ENCODE assay signal across 11 mouse cellular contexts in genomic region chr4:72524100-72524499, GRCm38 (mm10).
A peak's percentile ranks its signal among the peaks of the same experiment; 100 is the strongest.
DNase-seq lines count a peak whose midpoint lies in the region; ATAC-seq and TF ChIP-seq lines count a peak whose summit lies in the region.
"Had no signal": no experiment of that assay in that cellular context is flagged by ENCODE, and none has a peak within 500 bp of the region (broad histone marks: within the 10 kb centered on the region; RNA-seq: fewer than 3 reads in every experiment).

No protein-coding gene starts in this region.

- 7% methylated on average over 1 of the region's 1 CpGs for WGBS in forebrain, postnatal 0 days

- H3K9ac ChIP-seq in forebrain, postnatal 0 days: no peak overlapping the region
- H3K9ac ChIP-seq: heart, embryonic 15.5 days; neural tube, embryonic 13.5 days had no signal

- H3K9me3 ChIP-seq in forebrain, postnatal 0 days (ENCODE audit: low read length): no peaks in the 10 kb centered on the region
- H3K9me3 ChIP-seq: heart, embryonic 15.5 days; neural tube, embryonic 13.5 days had no signal

- no peaks in the 10 kb centered on the region for H3K27me3 ChIP-seq in forebrain, postnatal 0 days (ENCODE audit: insufficient read depth, low read length)
- H3K27me3 ChIP-seq: heart, embryonic 15.5 days; neural tube, embryonic 13.5 days had no signal

- no peak for TF ChIP-seq CTCF in forebrain, postnatal 0 days (IDR thresholded peaks at IDR 0.05; ENCODE audit: low read depth)

- no peak overlapping the region for H3K4me3 ChIP-seq in forebrain, postnatal 0 days (ENCODE audit: low read depth, low read length)
- H3K4me3 ChIP-seq: heart, embryonic 15.5 days; neural tube, embryonic 13.5 days had no signal

- no peaks in the 10 kb centered on the region for H3K36me3 ChIP-seq in forebrain, postnatal 0 days (ENCODE audit: insufficient read depth)
- H3K36me3 ChIP-seq: heart, embryonic 15.5 days; neural tube, embryonic 13.5 days had no signal

- H3K27ac ChIP-seq in forebrain, postnatal 0 days (ENCODE audit: low read depth, low read length): no peak overlapping the region
- H3K27ac ChIP-seq: heart, embryonic 15.5 days; neural tube, embryonic 13.5 days had no signal

- no peak overlapping the region for H3K4me2 ChIP-seq in forebrain, postnatal 0 days (ENCODE audit: low read depth)
- H3K4me2 ChIP-seq: heart, embryonic 15.5 days; neural tube, embryonic 13.5 days had no signal

- peak; percentile 25 for DNase-seq in adrenal gland, postnatal 10 days
- DNase-seq in adrenal gland, postnatal 4 days (ENCODE audit: low spot score in 2 of 2): no peak
- peak; percentile 88 for DNase-seq in brain, adult 2 months (ENCODE audit: low read depth, low spot score)
- DNase-seq in forebrain, postnatal 0 days: peak; percentile 92
- peak; percentile 28 to 47 for DNase-seq in left cerebral cortex, adult 18-20 months (ENCODE audit: low spot score in 2 of 2)
- DNase-seq in kidney, postnatal 4 days: no peak
- DNase-seq in embryo, embryonic 10 days (ENCODE audit: low spot score): no peak
- no peak for DNase-seq in spleen, adult 18-20 months
- DNase-seq: lung, postnatal 4 days had no signal

- peak; percentile 95 for ATAC-seq in forebrain, postnatal 0 days

- H3K4me1 ChIP-seq in forebrain, postnatal 0 days (ENCODE audit: insufficient read depth): peaks cover 4% of the 10 kb centered on the region; the same call in 1 of the 2 replicates
- H3K4me1 ChIP-seq: heart, embryonic 15.5 days; neural tube, embryonic 13.5 days had no signal

Comparison
In these comparisons a context has a peak if more than half of its experiments do, and no peak if none do; other contexts are left out.
1. DNase-seq: peak in adrenal gland, postnatal 10 days (single experiment), brain, adult 2 months (single experiment), forebrain, postnatal 0 days (single experiment) and left cerebral cortex, adult 18-20 months (2 of 2); none in adrenal gland, postnatal 4 days (0 of 2), kidney, postnatal 4 days (0 of 2), embryo, embryonic 10 days (single experiment) and spleen, adult 18-20 months (0 of 2).